Mouse (Mus musculus): Measurements from ENCODE around the gene Elmo1. TPM values are rescaled to one million over a fixed set of nuclear protein-coding genes. Genes with fewer than 3 reads are reported as not detected.

The Elmo1 gene
- total RNA-seq, 2 experiments from 2014 or later: 27.4 to 27.9 TPM

DNA sequence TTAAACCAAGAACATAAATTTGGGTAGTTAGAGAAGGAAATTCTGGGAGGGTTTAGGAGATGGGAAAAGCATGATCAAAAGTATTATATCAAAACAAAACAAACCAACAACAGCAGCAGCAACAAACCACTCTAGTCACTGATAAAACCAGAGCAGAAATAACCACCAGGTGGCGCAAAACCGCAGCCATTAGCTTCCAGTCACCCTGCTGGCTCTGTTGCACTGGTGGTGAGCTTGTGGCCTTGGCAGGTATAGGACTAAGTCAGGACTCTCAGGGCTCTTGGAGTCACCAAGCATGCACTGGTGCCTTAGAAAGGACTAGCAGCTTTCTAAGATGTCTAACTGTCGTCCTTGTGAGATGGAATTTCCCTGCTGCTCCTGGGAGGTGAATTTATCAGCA lies 207.4 kb downstream of the Elmo1 start:
- TF ChIP-seq CTCF (conservative IDR thresholded peaks at IDR 0.05): peak; percentile 87
- H3K4me3 ChIP-seq: no peak overlapping the region
- H3K27ac ChIP-seq: no peak overlapping the region
- DNase-seq (ENCODE audit: low spot score in 2 of 2): peak; percentile 32 to 77

DNA sequence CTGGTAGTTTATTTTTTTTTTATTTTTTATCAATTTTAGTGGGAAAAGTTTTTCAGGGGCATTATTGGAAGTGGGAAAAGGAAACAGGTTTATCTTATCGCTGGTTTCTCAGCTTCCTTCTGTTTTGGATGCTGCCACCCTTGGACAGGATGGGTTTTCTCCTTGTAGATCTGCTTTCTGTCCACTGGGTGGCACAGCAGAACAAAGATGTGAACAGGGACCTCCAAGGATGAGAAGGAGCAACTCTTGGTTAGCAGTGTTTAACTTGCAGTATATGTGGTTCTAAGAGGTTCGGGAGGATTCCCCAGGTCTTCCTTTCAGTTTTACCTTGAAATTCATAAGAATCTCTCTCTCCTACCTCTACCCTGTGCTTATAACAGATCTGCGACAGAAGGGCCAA lies 209.0 kb downstream of the Elmo1 start:
- Histone ChIP-seq H3K4me3 (no peak overlapping the region), H3K27ac (no peak overlapping the region)
- peak; percentile 89 for TF ChIP-seq CTCF (conservative IDR thresholded peaks at IDR 0.05)
- DNase-seq (ENCODE audit: low spot score in 2 of 2): peak; percentile 36 to 42

- TF ChIP-seq CTCF (conservative IDR thresholded peaks at IDR 0.05): no peak
- H3K4me3 ChIP-seq: no peak overlapping the region
Measured at GRCm38 (mm10) chr13:20300052-20300564, 209.7 kb downstream of the Elmo1 start.

GRCm38 (mm10) chr13:20300626-20301025 lies 210.2 kb downstream of the Elmo1 start:
- no peak overlapping the region for H3K4me3 ChIP-seq
- no peak for TF ChIP-seq CTCF (conservative IDR thresholded peaks at IDR 0.05)
- no peak for DNase-seq (ENCODE audit: low spot score in 2 of 2)
- no peak overlapping the region for H3K27ac ChIP-seq

More at GRCm38 (mm10) chr13:20300052-20300564, 209.7 kb downstream of the Elmo1 start:
- H3K27ac ChIP-seq: no peak overlapping the region
- DNase-seq (ENCODE audit: low spot score in 2 of 2): no peak

- Histone ChIP-seq H3K4me3 (no peak overlapping the region), H3K27ac (no peak overlapping the region)
- DNase-seq (ENCODE audit: low spot score in 2 of 2): no peak
- no peak for TF ChIP-seq CTCF (conservative IDR thresholded peaks at IDR 0.05)
Measured at GRCm38 (mm10) chr13:20301760-20302159, 211.4 kb downstream of the Elmo1 start.

GRCm38 (mm10) chr13:20305621-20306020 lies 215.2 kb downstream of the Elmo1 start:
- no peak for TF ChIP-seq CTCF (conservative IDR thresholded peaks at IDR 0.05)
- DNase-seq (ENCODE audit: low spot score in 2 of 2): no peak
- Histone ChIP-seq H3K4me3 (no peak overlapping the region), H3K27ac (no peak overlapping the region)

DNA sequence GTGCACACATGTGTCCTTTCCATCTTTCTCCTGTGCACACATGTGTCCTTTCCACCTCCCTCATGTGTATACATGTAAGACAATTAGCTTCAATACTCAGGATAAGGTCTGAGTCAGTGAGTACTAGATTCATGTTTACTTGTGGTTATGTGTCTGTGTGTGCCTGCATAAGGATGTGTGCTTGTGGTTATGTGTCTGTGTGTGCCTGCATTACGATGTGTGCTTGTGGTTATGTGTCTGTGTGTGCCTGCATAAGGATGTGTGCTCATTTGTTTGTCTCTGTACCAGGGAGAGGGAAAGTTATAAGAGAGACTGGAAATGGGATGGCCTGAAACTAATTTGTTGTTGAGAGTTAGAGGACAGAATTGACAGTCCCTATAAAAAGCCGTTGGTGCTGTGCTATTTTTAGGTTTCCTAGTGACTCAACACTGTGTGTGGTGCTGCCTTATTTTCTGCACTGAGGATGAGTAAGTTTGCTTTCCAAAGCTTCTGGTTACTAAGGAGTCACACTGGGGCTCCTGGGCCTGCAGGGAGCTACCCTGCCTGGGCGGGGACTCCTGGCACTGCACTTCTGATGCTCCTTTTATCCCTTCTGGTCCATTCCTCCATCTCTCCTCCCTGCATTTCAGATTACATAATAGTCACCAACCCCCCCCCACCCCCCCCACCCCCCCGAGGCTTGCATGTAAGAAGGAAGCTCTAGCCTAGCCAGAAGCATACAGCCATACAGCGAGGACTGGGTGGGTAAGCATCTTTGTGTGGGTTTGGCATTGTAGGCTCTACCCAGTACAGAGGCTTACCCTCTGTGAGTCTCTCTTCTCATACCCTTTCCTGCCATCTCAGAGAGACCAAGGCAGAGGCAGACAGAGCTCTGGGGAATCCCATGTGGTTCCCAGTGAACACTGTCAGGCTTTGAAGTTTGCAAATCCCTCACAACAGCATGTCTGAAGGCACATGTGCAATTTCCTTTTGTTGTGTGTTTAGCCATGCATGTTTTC lies 216.1 kb downstream of the Elmo1 start:
- Histone ChIP-seq H3K27ac (peak overlapping the region; percentile 70), H3K4me3 (no peak overlapping the region)
- DNase-seq (ENCODE audit: low spot score in 2 of 2): peak in 1 of 2 experiments; percentile 48
- TF ChIP-seq CTCF (conservative IDR thresholded peaks at IDR 0.05): no peak

DNA sequence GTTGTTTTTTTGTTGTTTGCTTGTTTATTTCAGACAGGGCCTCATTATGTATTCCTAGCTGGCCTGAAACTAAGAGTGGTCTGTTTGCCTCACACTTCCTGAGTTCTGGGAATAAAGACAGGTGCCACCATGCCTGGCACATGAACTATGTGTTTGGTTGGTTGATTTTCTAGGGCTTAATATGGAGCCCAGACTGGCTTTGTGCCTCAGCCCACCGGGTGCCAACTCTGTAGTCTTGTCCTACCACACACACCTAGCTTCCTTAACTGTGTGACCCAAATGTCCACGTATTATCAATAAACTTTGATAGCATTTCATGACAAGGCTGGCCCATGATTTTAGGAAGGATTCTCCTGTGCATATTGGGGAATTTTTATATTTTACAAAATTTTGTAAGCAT lies 217.0 kb downstream of the Elmo1 start:
- no peak for TF ChIP-seq CTCF (conservative IDR thresholded peaks at IDR 0.05)
- H3K4me3 ChIP-seq: no peak overlapping the region
- peak overlapping the region; percentile 70 for H3K27ac ChIP-seq
- no peak for DNase-seq (ENCODE audit: low spot score in 2 of 2)

DNA sequence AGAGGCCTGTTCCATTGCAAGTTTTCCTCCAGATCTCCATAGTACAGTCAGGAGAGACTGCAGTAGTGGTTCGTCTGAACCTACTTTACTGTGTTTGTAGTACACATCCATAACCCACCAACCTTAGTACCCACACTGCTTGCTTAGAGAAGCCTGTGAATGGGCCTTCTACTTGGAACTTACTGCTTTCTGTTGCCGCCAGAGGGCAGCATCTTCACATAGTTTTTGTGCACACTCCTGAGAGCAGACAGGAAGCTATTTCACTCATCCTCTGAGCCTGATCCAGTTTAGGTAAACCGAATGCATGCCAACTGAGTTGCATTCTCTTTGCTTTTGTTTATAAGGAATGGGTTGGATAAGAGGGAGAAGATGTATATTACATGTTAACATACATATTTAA lies 221.2 kb downstream of the Elmo1 start:
- Histone ChIP-seq H3K27ac (no peak overlapping the region), H3K4me3 (no peak overlapping the region)
- DNase-seq (ENCODE audit: low spot score in 2 of 2): peak; percentile 79 to 86
- TF ChIP-seq CTCF (conservative IDR thresholded peaks at IDR 0.05): peak; percentile 91

- DNase-seq (ENCODE audit: low spot score in 2 of 2): no peak
- no peak overlapping the region for H3K4me3 ChIP-seq
- no peak overlapping the region for H3K27ac ChIP-seq
- TF ChIP-seq CTCF (conservative IDR thresholded peaks at IDR 0.05): no peak
Measured at GRCm38 (mm10) chr13:20313345-20313744, 222.9 kb downstream of the Elmo1 start.

- Histone ChIP-seq H3K27ac (peak overlapping the region; percentile 5; the same call in 1 of the 2 replicates), H3K4me3 (no peak overlapping the region; the same call in 1 of the 2 replicates)
- TF ChIP-seq CTCF (conservative IDR thresholded peaks at IDR 0.05): no peak
- DNase-seq (ENCODE audit: low spot score in 2 of 2): no peak
Measured at GRCm38 (mm10) chr13:20316139-20316538, 225.7 kb downstream of the Elmo1 start.

- Histone ChIP-seq H3K4me3 (no peak overlapping the region), H3K27ac (no peak overlapping the region)
- DNase-seq (ENCODE audit: low spot score in 2 of 2): no peak
- TF ChIP-seq CTCF (conservative IDR thresholded peaks at IDR 0.05): no peak
Measured at GRCm38 (mm10) chr13:20318615-20319219, 228.3 kb downstream of the Elmo1 start.

DNA sequence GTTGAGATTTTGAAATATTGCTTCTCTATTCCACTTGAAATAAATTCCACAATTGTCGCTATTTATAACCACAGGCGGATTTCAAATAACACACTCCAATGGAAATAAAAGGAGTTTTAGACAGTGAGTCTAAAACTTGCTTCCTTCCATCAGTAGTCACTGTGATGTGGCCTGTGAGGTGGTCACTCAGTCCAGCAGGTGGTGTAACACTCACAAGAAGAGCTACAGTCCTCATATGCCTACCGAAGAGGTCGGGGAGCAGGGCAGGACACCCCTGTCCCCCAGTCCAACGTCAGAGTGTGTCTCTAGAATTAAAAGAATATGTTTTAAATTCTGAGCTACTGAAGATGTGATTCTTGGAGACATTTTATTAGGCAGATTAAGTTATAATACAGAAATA lies 229.8 kb downstream of the Elmo1 start:
- no peak overlapping the region for H3K27ac ChIP-seq
- TF ChIP-seq CTCF (conservative IDR thresholded peaks at IDR 0.05): peak; percentile 54
- no peak for DNase-seq (ENCODE audit: low spot score in 2 of 2)
- no peak overlapping the region for H3K4me3 ChIP-seq
